Mouse (Mus musculus) midbrain, postnatal 0 days (tissue): ENCODE results near the gene Coasy. TPM values are rescaled to one million over a fixed set of nuclear protein-coding genes. Genes with fewer than 3 reads are reported as not detected.

Experiments used
- ATAC-seq: fragments of 200-750 bp; cut with Nextera tagmentation; 2 replicates; pipeline ENCODE4 v1.8.0; 2017; ENCODE audit warnings: moderate number of reproducible peaks, mild to moderate bottlenecking, moderate TSS enrichment, moderate library complexity; ENCODE audit not compliant: low FRiP score
- DNase-seq: peaks from one replicate; pipeline ENCODE4 v3.0.0-alpha.2; 2015; ENCODE audit warnings: low spot score
- H3K27ac ChIP-seq: fragments of 300-500 bp; sonication (generic); 2 replicates; pipeline ENCODE4 v1.5.1; 2014; ENCODE audit warnings: low read depth, mild to moderate bottlenecking, low read length, mixed read lengths
- H3K27me3 ChIP-seq: fragments of 300-500 bp; sonication (generic); 2 replicates; pipeline ENCODE4 v1.6.1; 2014; ENCODE audit warnings: low read length, control low read depth, mixed read lengths; ENCODE audit not compliant: insufficient read depth
- H3K36me3 ChIP-seq: fragments of 300-500 bp; sonication (generic); 2 replicates; pipeline ENCODE4 v1.6.1; 2014; ENCODE audit warnings: low read length, control low read depth, mixed read lengths; ENCODE audit not compliant: insufficient read depth
- H3K4me1 ChIP-seq: fragments of 300-500 bp; sonication (generic); 2 replicates; pipeline ENCODE4 v1.6.1; 2014; ENCODE audit warnings: mild to moderate bottlenecking, control low read depth, antibody characterized with exemption, low read length, mixed read lengths; ENCODE audit not compliant: insufficient read depth
- H3K4me2 ChIP-seq: fragments of 300-500 bp; sonication (generic); 2 replicates; pipeline ENCODE4 v1.6.1; 2014; ENCODE audit warnings: low read depth, mild to moderate bottlenecking, low read length, mixed read lengths; ENCODE audit not compliant: poor library complexity, severe bottlenecking
- H3K4me3 ChIP-seq: fragments of 300-500 bp; sonication (generic); 2 replicates; pipeline ENCODE4 v1.5.1; 2014; ENCODE audit warnings: low read depth, mild to moderate bottlenecking, low read length, moderate library complexity
- H3K9ac ChIP-seq: fragments of 300-500 bp; sonication (generic); replicated peaks from 2 replicates; pipeline ENCODE4 v1.6.1; 2014; ENCODE audit warnings: mild to moderate bottlenecking, low read length, moderate library complexity, mixed read lengths; ENCODE audit not compliant: poor library complexity, severe bottlenecking
- H3K9me3 ChIP-seq: fragments of 300-500 bp; sonication (generic); 2 replicates; pipeline ENCODE4 v1.6.1; 2016; ENCODE audit warnings: low read length, control low read depth
- CTCF ChIP-seq: IDR thresholded peaks from 2 replicates; pipeline ENCODE4 v1.5.1; 2016; ENCODE audit warnings: antibody characterized with exemption, mild to moderate bottlenecking
- WGBS: fragments of 180-500 bp; shearing (Covaris S2); extraction: QIAGEN DNeasy Blood & Tissue Kit; methylation state at CpG from one replicate; pipeline ENCODE4 v1.1.7; 2014; 5-methylcytosine and 5-hydroxymethylcytosine counted together
- polyA plus RNA-seq: library from polyadenylated mRNA; unstranded; fragments of >200 nt; fragmentation: Nextera tagmentation; extraction: Ambion mirVana; gene quantifications from 2 replicates; pipeline ENCODE4 v1.2.1, GENCODE M21; 2015
- total RNA-seq: library from RNA; depleted of rRNA; stranded (reverse); fragments of >200 nt; gene quantifications from 2 replicates; pipeline ENCODE4 v1.2.3, GENCODE M21; 2014

Gene Coasy
- total and polyA plus RNA-seq, 2 experiments from 2014 or later: 31.5 to 48.7 TPM

DNA sequence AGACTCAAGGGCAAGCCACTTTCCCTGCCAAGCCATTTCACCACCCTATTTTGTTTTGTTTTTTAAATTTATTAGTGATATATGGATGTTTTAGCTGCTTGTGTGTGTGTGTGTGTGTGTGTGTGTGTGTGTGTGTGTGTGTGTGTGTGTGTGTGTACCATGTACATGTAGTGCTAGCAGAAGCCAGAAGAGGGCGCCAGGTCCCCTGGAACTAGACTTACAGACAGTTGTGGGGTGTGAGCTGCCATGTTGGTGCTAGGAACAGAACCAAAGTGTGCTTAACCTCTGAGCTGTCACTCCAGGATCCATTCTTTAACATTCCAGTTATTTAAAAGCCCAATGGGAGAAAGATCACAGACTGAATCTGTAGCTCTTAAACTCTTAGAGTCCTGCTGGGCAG, 44.7 kb downstream of the Coasy start:
- H3K9me3 ChIP-seq: no peaks in the 10 kb centered on the region
- DNase-seq: no peak
- no peaks in the 10 kb centered on the region for H3K27me3 ChIP-seq
- H3K9ac ChIP-seq: no peak overlapping the region
- WGBS: 88% methylated on average over 1 of the region's 1 CpGs
- H3K27ac ChIP-seq: no peak overlapping the region
- no peak overlapping the region for H3K4me2 ChIP-seq
- ATAC-seq: no peak
- H3K4me1 ChIP-seq: no peaks in the 10 kb centered on the region
- H3K36me3 ChIP-seq: peaks cover 16% of the 10 kb centered on the region
- no peak overlapping the region for H3K4me3 ChIP-seq
- peak; percentile 34 for TF ChIP-seq CTCF

DNA sequence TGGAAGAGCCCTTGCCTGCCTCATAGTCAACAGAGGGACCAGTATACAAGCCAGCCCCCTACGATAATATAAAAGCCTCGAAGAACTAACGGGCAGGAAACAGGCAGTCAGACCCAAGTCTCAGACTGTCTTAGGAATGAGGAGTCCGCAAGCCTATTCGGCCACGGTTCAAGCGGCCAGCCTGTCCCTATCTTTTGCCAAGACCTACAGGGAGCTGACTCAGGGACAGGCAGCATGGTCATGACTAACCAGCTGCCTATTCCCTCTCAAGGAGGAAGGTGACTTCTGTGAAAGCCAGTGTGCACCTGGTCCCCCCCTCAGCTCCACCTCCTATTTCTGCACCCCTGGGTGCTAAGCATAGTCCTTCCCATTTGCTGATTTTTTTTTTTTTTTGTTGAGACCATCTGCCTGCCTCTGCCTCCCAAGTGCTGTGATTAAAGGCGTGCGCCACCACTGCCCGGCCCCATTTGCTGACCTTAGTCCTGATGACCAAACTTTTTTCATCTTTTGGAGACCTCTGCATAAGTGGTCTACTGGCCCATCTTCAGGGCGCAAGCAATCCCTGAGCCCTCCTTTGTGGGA, 46.7 kb downstream of the Coasy start:
- Histone ChIP-seq H3K9me3 (no peaks in the 10 kb centered on the region), H3K4me2 (no peak overlapping the region)
- no peak for ATAC-seq

DNA sequence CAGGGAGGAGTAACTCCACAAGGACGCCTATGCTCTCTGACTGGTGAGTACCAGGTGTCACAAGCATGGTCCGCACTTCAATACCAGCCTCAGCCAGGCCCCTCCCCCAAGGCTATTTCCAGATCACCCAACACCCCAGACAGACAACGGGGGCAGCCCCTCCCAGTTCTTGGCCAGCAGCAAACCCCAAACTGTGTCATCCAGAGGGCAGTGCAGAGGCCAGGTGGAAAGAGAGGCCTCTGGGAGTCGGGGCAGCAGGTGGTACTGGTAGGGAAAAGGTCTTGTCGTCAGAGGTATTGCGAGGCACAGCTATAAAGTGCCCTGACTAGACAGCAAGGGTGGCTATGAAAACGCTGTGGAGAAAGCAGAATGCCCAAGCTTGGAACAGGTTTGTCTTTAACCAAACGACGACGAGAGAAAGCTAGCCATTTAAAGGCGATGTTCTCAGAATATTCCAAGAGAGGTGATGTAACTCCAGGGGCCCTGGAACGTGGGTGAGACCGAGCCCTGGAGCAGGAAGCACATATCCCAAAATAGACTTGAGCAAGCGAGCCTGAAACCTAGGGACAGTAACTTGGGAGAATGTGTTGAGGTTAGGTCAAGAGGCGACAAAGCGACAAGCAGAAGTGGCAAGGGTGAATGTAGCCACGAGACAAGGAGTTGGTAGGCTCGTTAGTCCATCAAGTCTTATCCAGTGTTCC, 47.8 kb downstream of the Coasy start:
- H3K9ac ChIP-seq: no peak overlapping the region
- H3K27me3 ChIP-seq: no peaks in the 10 kb centered on the region
- WGBS: 55% methylated on average over 18 of the region's 18 CpGs
- no peak overlapping the region for H3K4me3 ChIP-seq
- DNase-seq: no peak
- H3K36me3 ChIP-seq: peaks cover 9% of the 10 kb centered on the region
- H3K27ac ChIP-seq: no peak overlapping the region
- no peaks in the 10 kb centered on the region for H3K4me1 ChIP-seq
- H3K9me3 ChIP-seq: no peaks in the 10 kb centered on the region
- TF ChIP-seq CTCF: no peak
- no peak for ATAC-seq
- H3K4me2 ChIP-seq: no peak overlapping the region

More for the DNA sequence above, 46.7 kb downstream of the Coasy start:
- Histone ChIP-seq H3K27ac (no peak overlapping the region), H3K27me3 (no peaks in the 10 kb centered on the region), H3K4me1 (no peaks in the 10 kb centered on the region), H3K36me3 (peaks cover 9% of the 10 kb centered on the region), H3K9ac (no peak overlapping the region), H3K4me3 (no peak overlapping the region)
- WGBS: 82% methylated on average over 11 of the region's 11 CpGs
- TF ChIP-seq CTCF: no peak
- DNase-seq: no peak

DNA sequence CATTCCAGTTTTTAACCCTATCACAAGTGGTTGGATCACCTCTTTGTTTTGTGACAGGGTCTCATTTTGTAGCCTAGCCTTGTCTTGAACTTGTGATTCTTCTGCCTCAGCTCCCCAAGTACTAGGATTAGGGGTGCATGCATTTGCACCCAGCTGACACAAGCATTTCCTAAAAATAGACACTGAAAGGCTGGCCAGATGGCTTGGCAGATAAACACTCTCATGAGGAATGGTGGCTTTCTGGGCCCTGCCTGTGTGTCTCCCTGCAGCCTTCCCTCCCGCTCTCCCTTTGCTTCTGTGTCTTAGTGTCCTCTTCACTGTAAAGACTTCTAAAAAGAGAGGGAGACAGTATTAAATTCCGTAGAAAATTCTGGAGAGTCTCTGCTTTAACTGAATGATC, 48.8 kb downstream of the Coasy start:
- Histone ChIP-seq H3K9me3 (no peaks in the 10 kb centered on the region), H3K27ac (no peak overlapping the region), H3K4me3 (no peak overlapping the region), H3K36me3 (peaks cover 5% of the 10 kb centered on the region), H3K27me3 (no peaks in the 10 kb centered on the region), H3K9ac (no peak overlapping the region), H3K4me2 (no peak overlapping the region), H3K4me1 (no peaks in the 10 kb centered on the region)
- TF ChIP-seq CTCF: no peak
- ATAC-seq (no peak), DNase-seq (no peak)
- WGBS: 91% methylated on average over 2 of the region's 2 CpGs

DNA sequence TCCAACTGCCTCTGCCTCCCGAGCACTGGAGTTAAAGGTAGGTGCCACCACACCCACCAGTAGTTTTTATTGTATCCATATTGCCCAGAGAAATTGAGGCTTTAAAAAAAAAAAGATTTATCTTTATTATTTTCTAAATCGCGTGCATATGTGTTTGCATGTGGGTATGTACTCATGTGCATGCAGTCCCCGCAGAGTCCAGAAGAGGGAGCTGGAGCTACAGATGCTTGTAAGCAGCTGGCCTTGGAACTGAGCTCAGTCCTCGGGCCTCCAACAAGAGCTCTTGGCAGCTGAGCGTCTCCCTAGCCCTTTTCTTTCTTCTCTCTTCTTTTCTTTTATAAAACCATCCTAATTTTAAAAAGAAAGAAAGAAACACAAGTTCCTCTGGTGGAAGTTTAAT, 49.3 kb downstream of the Coasy start:
- no peak for ATAC-seq

DNA sequence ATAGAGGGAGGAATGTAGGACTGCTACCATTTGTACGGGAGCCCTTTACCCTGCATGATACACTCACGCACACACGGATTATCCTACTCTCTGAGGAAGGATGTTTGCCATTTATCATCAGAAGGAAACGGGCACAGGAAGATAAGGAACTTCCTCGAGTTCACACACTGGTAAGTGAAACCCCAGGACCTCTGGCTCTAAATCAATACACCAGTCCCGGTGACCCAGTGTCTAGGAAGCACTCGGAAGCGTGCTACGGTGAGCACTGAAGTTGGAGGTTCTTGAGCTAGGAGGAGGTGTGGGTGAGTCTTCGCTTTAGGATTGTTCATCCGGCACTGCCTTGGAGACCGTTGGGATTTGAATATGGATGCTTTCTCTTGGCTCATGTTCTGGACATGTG, 50.7 kb downstream of the Coasy start:
- WGBS: 83% methylated on average over 12 of the region's 12 CpGs

More for the DNA sequence above, 49.3 kb downstream of the Coasy start:
- 87% methylated on average over 6 of the region's 6 CpGs for WGBS
- Histone ChIP-seq H3K4me1 (no peaks in the 10 kb centered on the region), H3K27me3 (no peaks in the 10 kb centered on the region), H3K9ac (no peak overlapping the region), H3K4me2 (no peak overlapping the region), H3K36me3 (no peaks in the 10 kb centered on the region; the same call in 1 of the 2 replicates), H3K9me3 (no peaks in the 10 kb centered on the region), H3K27ac (no peak overlapping the region), H3K4me3 (no peak overlapping the region)
- peak; percentile 62 for DNase-seq
- peak; percentile 57 for TF ChIP-seq CTCF

More for the DNA sequence above, 50.7 kb downstream of the Coasy start:
- H3K4me2 ChIP-seq: no peak overlapping the region
- ATAC-seq: no peak
- DNase-seq: no peak
- no peak for TF ChIP-seq CTCF
- no peaks in the 10 kb centered on the region for H3K9me3 ChIP-seq
- no peak overlapping the region for H3K27ac ChIP-seq
- H3K4me3 ChIP-seq: no peak overlapping the region
- no peaks in the 10 kb centered on the region for H3K27me3 ChIP-seq
- H3K36me3 ChIP-seq: no peaks in the 10 kb centered on the region
- H3K4me1 ChIP-seq: no peaks in the 10 kb centered on the region
- H3K9ac ChIP-seq: no peak overlapping the region
